Mouse (Mus musculus) thymus, postnatal 36 days (tissue): Measurements from ENCODE around the gene Timm17b.
"Not testable (repeated sequence)": the region's sequence is repeated elsewhere in the genome, so short reads cannot be mapped to it uniquely, and the experiment has no call there.

ENCODE experiments used
- DNase-seq, 2 experiments: peaks; one replicate each; pipeline ENCODE4 v3.0.0; 2022; ENCODE audit warnings: mixed read lengths in 2 of 2

Gene Timm17b

GRCm38 (mm10) chrX:7898880-7899874, at the start of gene Timm17b, which contains the start of gene Pqbp1:
Gene Timm17b, plus strand, starts transcription at chrX:7899357.
Gene Pqbp1, minus strand, starts transcription at chrX:7899269.
- peak; percentile 79 to 89 for DNase-seq

GRCm38 (mm10) chrX:7854578-7854977, 44.6 kb upstream of the Timm17b start:
- peak; percentile 15 to 26 for DNase-seq

GRCm38 (mm10) chrX:7859191-7859753, 39.9 kb upstream of the Timm17b start:
- DNase-seq, result no peak

GRCm38 (mm10) chrX:7863181-7863580, 36.0 kb upstream of the Timm17b start:
- no peak for DNase-seq

GRCm38 (mm10) chrX:7864551-7864950, 34.6 kb upstream of the Timm17b start:
- DNase-seq, result no peak

GRCm38 (mm10) chrX:7865343-7865742, 33.8 kb upstream of the Timm17b start:
- DNase-seq, result peak in 1 of 2 experiments; percentile 31

- no peak for DNase-seq
Observed at GRCm38 (mm10) chrX:7865786-7866185, 33.4 kb upstream of the Timm17b start.

- DNase-seq, result no peak
Observed at GRCm38 (mm10) chrX:7867141-7867540, 32.0 kb upstream of the Timm17b start.

GRCm38 (mm10) chrX:7868506-7868905, 30.7 kb upstream of the Timm17b start:
- DNase-seq, result no peak

- no peak for DNase-seq
Observed at GRCm38 (mm10) chrX:7869826-7870225, 29.3 kb upstream of the Timm17b start.

GRCm38 (mm10) chrX:7878007-7878419, 21.1 kb upstream of the Timm17b start, which contains the start of gene Pim2:
Gene Pim2, plus strand, starts transcription at chrX:7878262.
- DNase-seq, result peak; percentile 83 to 92

- peak in 1 of 2 experiments; percentile 25 for DNase-seq
Observed at GRCm38 (mm10) chrX:7878495-7878894, 20.7 kb upstream of the Timm17b start.

GRCm38 (mm10) chrX:7879819-7880218, 19.3 kb upstream of the Timm17b start:
- peak; percentile 48 to 57 for DNase-seq

- peak; percentile 54 to 68 for DNase-seq
Observed at GRCm38 (mm10) chrX:7883841-7884567, 15.2 kb upstream of the Timm17b start, which contains the start of gene Slc35a2. Gene Slc35a2, plus strand, starts transcription at chrX:7884028.

- no peak for DNase-seq
Observed at GRCm38 (mm10) chrX:7898211-7898610, 946 bp upstream of the Timm17b start.

- no peak for DNase-seq
Observed at GRCm38 (mm10) chrX:7904441-7904840, 5.3 kb downstream of the Timm17b start.

GRCm38 (mm10) chrX:7907735-7908134, 8.6 kb downstream of the Timm17b start, which contains the start of gene Gm10491:
Gene Gm10491, minus strand, starts transcription at chrX:7907835.
- no peak for DNase-seq

- DNase-seq, result not testable (repeated sequence)
Observed at GRCm38 (mm10) chrX:7909242-7909641, 10.1 kb downstream of the Timm17b start, which contains the start of gene Gm10490. Gene Gm10490, plus strand, starts transcription at chrX:7909542.

GRCm38 (mm10) chrX:7910473-7910872, 11.3 kb downstream of the Timm17b start:
- no peak for DNase-seq

- peak; percentile 28 to 52 for DNase-seq
Observed at GRCm38 (mm10) chrX:7915669-7916068, 16.5 kb downstream of the Timm17b start.

GRCm38 (mm10) chrX:7917960-7918359, 18.8 kb downstream of the Timm17b start:
- not testable (repeated sequence) for DNase-seq

GRCm38 (mm10) chrX:7919601-7920383, 20.6 kb downstream of the Timm17b start, which contains the start of gene Pcsk1n:
Gene Pcsk1n, plus strand, starts transcription at chrX:7919822.
- DNase-seq, result no peak
